Mouse (Mus musculus) cerebellum, postnatal 36 days (tissue): Measurements from ENCODE around the gene Tspan15.

Source experiments
- DNase-seq, 2 experiments: peaks; one replicate each; pipeline ENCODE4 v3.0.0; 2021 to 2022; ENCODE audit warnings: mixed read lengths in 2 of 2

Gene Tspan15

GRCm38 (mm10) chr10:62225839-62226238, 5.2 kb downstream of the Tspan15 start:
- no peak for DNase-seq

- DNase-seq, result no peak
Measured at GRCm38 (mm10) chr10:62224231-62224630, 6.8 kb downstream of the Tspan15 start.

GRCm38 (mm10) chr10:62222777-62223176, 8.3 kb downstream of the Tspan15 start:
- no peak for DNase-seq

- no peak for DNase-seq
Measured at GRCm38 (mm10) chr10:62221647-62222046, 9.4 kb downstream of the Tspan15 start.

- DNase-seq, result no peak
Measured at GRCm38 (mm10) chr10:62220732-62221514, 10.1 kb downstream of the Tspan15 start.

GRCm38 (mm10) chr10:62218789-62219172, 12.3 kb downstream of the Tspan15 start:
- no peak for DNase-seq

- DNase-seq, result no peak
Measured at GRCm38 (mm10) chr10:62218044-62218788, 12.8 kb downstream of the Tspan15 start.

GRCm38 (mm10) chr10:62217196-62217595, 13.9 kb downstream of the Tspan15 start:
- DNase-seq, result no peak

- peak; percentile 59 to 72 for DNase-seq
Measured at GRCm38 (mm10) chr10:62216595-62216994, 14.5 kb downstream of the Tspan15 start.

GRCm38 (mm10) chr10:62215633-62216032, 15.4 kb downstream of the Tspan15 start:
- no peak for DNase-seq

- DNase-seq, result no peak
Measured at GRCm38 (mm10) chr10:62215169-62215616, 15.9 kb downstream of the Tspan15 start.

- DNase-seq, result no peak
Measured at GRCm38 (mm10) chr10:62211310-62211709, 19.7 kb downstream of the Tspan15 start.

- no peak for DNase-seq
Measured at GRCm38 (mm10) chr10:62208241-62208896, 22.7 kb downstream of the Tspan15 start.

- DNase-seq, result no peak
Measured at GRCm38 (mm10) chr10:62202574-62202973, 28.5 kb downstream of the Tspan15 start.

GRCm38 (mm10) chr10:62198891-62199290, 32.2 kb downstream of the Tspan15 start:
- DNase-seq, result no peak

- DNase-seq, result no peak
Measured at GRCm38 (mm10) chr10:62197403-62197802, 33.6 kb downstream of the Tspan15 start.

GRCm38 (mm10) chr10:62195376-62195775, 35.7 kb downstream of the Tspan15 start:
- no peak for DNase-seq

- peak in 1 of 2 experiments; percentile 20 for DNase-seq
Measured at GRCm38 (mm10) chr10:62194946-62195345, 36.1 kb downstream of the Tspan15 start.

GRCm38 (mm10) chr10:62194461-62194860, 36.6 kb downstream of the Tspan15 start:
- peak in 1 of 2 experiments; percentile 24 for DNase-seq

- DNase-seq, result peak in 1 of 2 experiments; percentile 37
Measured at GRCm38 (mm10) chr10:62194043-62194442, 37.0 kb downstream of the Tspan15 start.

GRCm38 (mm10) chr10:62192701-62193157, 38.3 kb downstream of the Tspan15 start:
- peak; percentile 86 for DNase-seq

GRCm38 (mm10) chr10:62190821-62191220, 40.2 kb downstream of the Tspan15 start:
- DNase-seq, result no peak

- no peak for DNase-seq
Measured at GRCm38 (mm10) chr10:62189910-62190309, 41.1 kb downstream of the Tspan15 start.
